Mouse (Mus musculus) limb, embryonic 14.5 days (tissue): ENCODE results near the gene Serping1. TPM values are rescaled to one million over a fixed set of nuclear protein-coding genes. Genes with fewer than 3 reads are reported as not detected.

ENCODE experiments used
- ATAC-seq: fragments of 200-750 bp; cut with Nextera tagmentation; 2 replicates; pipeline ENCODE4 v1.8.0; 2017; ENCODE audit warnings: low read depth, moderate number of reproducible peaks, moderate TSS enrichment; ENCODE audit not compliant: low FRiP score
- DNase-seq: peaks from one replicate; pipeline ENCODE4 v3.0.0-alpha.2; 2015; ENCODE audit warnings: low spot score
- H3K27ac ChIP-seq: fragments of 300-500 bp; sonication (generic); replicated peaks from 2 replicates; pipeline ENCODE4 v1.5.1; 2014; ENCODE audit warnings: low read depth, mild to moderate bottlenecking, low read length, moderate library complexity, mixed read lengths
- H3K27me3 ChIP-seq: fragments of 300-500 bp; sonication (generic); 2 replicates; pipeline ENCODE4 v1.6.1; 2014; ENCODE audit warnings: low read length, mixed read lengths; ENCODE audit not compliant: control insufficient read depth, insufficient read depth
- H3K36me3 ChIP-seq: fragments of 300-500 bp; sonication (generic); 2 replicates; pipeline ENCODE4 v1.6.1; 2014; ENCODE audit warnings: mild to moderate bottlenecking, low read length, moderate library complexity, mixed read lengths; ENCODE audit not compliant: control insufficient read depth, insufficient read depth
- H3K4me1 ChIP-seq: fragments of 300-500 bp; sonication (generic); 2 replicates; pipeline ENCODE4 v1.6.1; 2014; ENCODE audit warnings: antibody characterized with exemption, low read length, mixed read lengths; ENCODE audit not compliant: control insufficient read depth, insufficient read depth
- H3K4me2 ChIP-seq: fragments of 300-500 bp; sonication (generic); replicated peaks from 2 replicates; pipeline ENCODE4 v1.6.1; 2014; ENCODE audit warnings: low read depth, mild to moderate bottlenecking, low read length, moderate library complexity; ENCODE audit not compliant: severe bottlenecking
- H3K4me3 ChIP-seq: fragments of 300-500 bp; sonication (generic); replicated peaks from 2 replicates; pipeline ENCODE4 v1.5.1; 2014; ENCODE audit warnings: low read length
- H3K9ac ChIP-seq: fragments of 300-500 bp; sonication (generic); 2 replicates; pipeline ENCODE4 v1.6.1; 2014; ENCODE audit warnings: mild to moderate bottlenecking, low read depth, low read length, moderate library complexity; ENCODE audit not compliant: severe bottlenecking
- H3K9me3 ChIP-seq: fragments of 300-500 bp; sonication (generic); 2 replicates; pipeline ENCODE4 v1.6.1; 2016; ENCODE audit warnings: low read length; ENCODE audit not compliant: control insufficient read depth
- POLR2A ChIP-seq: fragments of 200-500 bp; IDR thresholded peaks from 2 replicates; pipeline ENCODE4 v1.8.0; 2012; ENCODE audit warnings: inconsistent platforms, mild to moderate bottlenecking, moderate library complexity, borderline replicate concordance; ENCODE audit not compliant: insufficient read depth, insufficient read length; ENCODE audit errors: extremely low read depth
- WGBS: fragments of 180-500 bp; shearing (Covaris S2); extraction: QIAGEN DNeasy Blood & Tissue Kit; methylation state at CpG from one replicate; pipeline ENCODE4 v1.1.7; 2014; 5-methylcytosine and 5-hydroxymethylcytosine counted together
- polyA plus RNA-seq, 2 experiments: library from polyadenylated mRNA; depleted of rRNA in 1 of 2; stranded (reverse) in 1 of 2; unstranded in 1 of 2; fragments of >200 nt; fragmentation: Nextera tagmentation in 1 of 2; extraction: Ambion mirVana in 1 of 2; gene quantifications; 2 replicates each; pipeline versions ENCODE4 v1.2.1 to v1.2.3; 2012 to 2014

The Serping1 gene
- polyA plus RNA-seq, 2 experiments: 38.9 to 44.1 TPM

GRCm38 (mm10) chr2:84783315-84783714 lies 8.1 kb upstream of the Serping1 start:
- Histone ChIP-seq H3K27ac (no peak overlapping the region), H3K4me1 (no peaks in the 10 kb centered on the region), H3K4me3 (no peak overlapping the region), H3K36me3 (no peaks in the 10 kb centered on the region), H3K9ac (no peak overlapping the region), H3K9me3 (no peaks in the 10 kb centered on the region), H3K4me2 (no peak overlapping the region), H3K27me3 (no peaks in the 10 kb centered on the region)
- 75% methylated on average over 1 of the region's 1 CpGs for WGBS
- no peak for TF ChIP-seq POLR2A
- DNase-seq (no peak), ATAC-seq (no peak)

DNA sequence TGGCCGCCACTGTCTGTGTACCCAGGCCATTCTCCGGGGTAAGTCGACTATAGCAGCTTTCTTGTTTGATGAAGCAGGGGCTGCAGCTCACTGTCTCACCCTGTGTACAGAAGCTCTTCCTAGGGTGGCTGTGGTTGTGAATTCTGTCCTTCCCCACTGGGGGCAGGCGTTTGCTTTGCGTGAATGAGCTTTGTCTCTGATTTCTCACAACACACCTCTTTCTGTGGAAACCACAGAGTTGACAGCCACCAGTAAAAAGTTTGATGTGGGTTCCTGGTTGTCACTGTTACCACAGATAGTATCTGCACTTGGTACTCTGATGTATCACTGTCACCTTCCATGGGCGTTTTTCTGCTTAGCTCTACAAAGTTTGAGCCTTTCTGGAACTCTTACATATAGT lies 4.0 kb upstream of the Serping1 start:
- ATAC-seq: no peak
- Histone ChIP-seq H3K27ac (no peak overlapping the region), H3K4me3 (no peak overlapping the region), H3K4me1 (peaks cover 5% of the 10 kb centered on the region; the same call in 1 of the 2 replicates), H3K27me3 (no peaks in the 10 kb centered on the region), H3K4me2 (no peak overlapping the region), H3K9me3 (no peaks in the 10 kb centered on the region), H3K9ac (no peak overlapping the region), H3K36me3 (no peaks in the 10 kb centered on the region)
- DNase-seq: no peak
- WGBS: 60% methylated on average over 6 of the region's 6 CpGs
- no peak for TF ChIP-seq POLR2A

- ATAC-seq: no peak
- Histone ChIP-seq H3K27me3 (no peaks in the 10 kb centered on the region), H3K4me2 (no peak overlapping the region), H3K27ac (no peak overlapping the region), H3K4me1 (peaks cover 7% of the 10 kb centered on the region; the same call in 1 of the 2 replicates), H3K4me3 (no peak overlapping the region), H3K9me3 (no peaks in the 10 kb centered on the region), H3K9ac (no peak overlapping the region), H3K36me3 (no peaks in the 10 kb centered on the region)
- DNase-seq: no peak
- 56% methylated on average over 3 of the region's 3 CpGs for WGBS
- TF ChIP-seq POLR2A: no peak
Observed at GRCm38 (mm10) chr2:84777706-84778105, 2.5 kb upstream of the Serping1 start.

DNA sequence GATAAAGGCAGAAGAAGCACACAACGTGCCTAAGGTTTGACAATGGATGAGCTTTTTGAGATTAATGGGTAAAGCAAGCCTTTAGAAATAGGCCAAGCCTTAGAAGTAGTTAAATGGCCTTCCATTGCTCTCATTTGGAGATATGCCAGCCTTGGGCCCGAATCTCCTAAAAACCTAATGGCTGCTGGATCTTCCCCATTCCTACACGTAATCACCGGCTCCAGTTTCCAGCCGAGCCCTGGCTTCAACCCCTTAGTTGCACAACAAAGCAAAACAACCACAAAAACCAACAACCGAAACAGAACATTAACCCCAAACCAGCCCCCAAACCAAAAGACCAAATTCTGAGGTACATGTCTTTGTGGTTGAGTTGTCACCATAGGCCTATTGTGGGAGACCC lies 421 bp upstream of the Serping1 start:
- no peak overlapping the region for H3K4me3 ChIP-seq
- no peak overlapping the region for H3K27ac ChIP-seq
- WGBS: 87% methylated on average over 6 of the region's 6 CpGs
- no peaks in the 10 kb centered on the region for H3K27me3 ChIP-seq
- no peak overlapping the region for H3K9ac ChIP-seq
- no peak for TF ChIP-seq POLR2A
- no peak for DNase-seq
- no peaks in the 10 kb centered on the region for H3K9me3 ChIP-seq
- no peaks in the 10 kb centered on the region for H3K36me3 ChIP-seq
- H3K4me2 ChIP-seq: no peak overlapping the region
- ATAC-seq: no peak
- peaks cover 7% of the 10 kb centered on the region; the same call in 1 of the 2 replicates for H3K4me1 ChIP-seq

DNA sequence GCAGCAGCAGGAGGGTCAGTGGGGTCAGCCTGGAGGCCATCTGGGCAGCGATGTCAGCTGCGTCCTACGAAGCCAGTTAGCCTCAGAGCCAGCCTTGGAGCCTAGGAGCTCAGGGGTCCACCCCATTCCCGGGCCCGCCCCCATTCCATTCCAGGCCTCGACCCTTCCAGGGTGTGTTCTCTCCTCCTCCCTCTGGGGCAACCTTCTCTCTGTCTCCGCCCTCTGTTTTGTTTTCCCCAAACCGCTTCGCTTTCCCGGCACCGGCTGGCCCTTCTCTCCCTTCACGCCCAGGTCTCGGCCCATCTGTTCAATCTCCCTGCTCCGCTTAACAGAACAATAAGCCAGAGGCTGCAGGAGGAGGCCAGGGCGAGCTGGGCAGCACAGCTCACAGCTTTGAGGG lies 493 bp downstream of the Serping1 start:
- H3K4me1 ChIP-seq: peaks cover 7% of the 10 kb centered on the region; the same call in 1 of the 2 replicates
- TF ChIP-seq POLR2A: no peak
- peak overlapping the region; percentile 32 for H3K4me3 ChIP-seq
- peak overlapping the region; percentile 53 for H3K4me2 ChIP-seq
- DNase-seq: peak; percentile 65
- no peaks in the 10 kb centered on the region for H3K27me3 ChIP-seq
- H3K9ac ChIP-seq: peak overlapping the region; percentile 56
- peak; percentile 91 for ATAC-seq
- H3K27ac ChIP-seq: 0 out of 2 replicates have a peak overlapping the region, but pooled peaks have one; percentile 38
- no peaks in the 10 kb centered on the region for H3K36me3 ChIP-seq
- no peaks in the 10 kb centered on the region for H3K9me3 ChIP-seq
- WGBS: 1% methylated on average over 13 of the region's 15 CpGs

DNA sequence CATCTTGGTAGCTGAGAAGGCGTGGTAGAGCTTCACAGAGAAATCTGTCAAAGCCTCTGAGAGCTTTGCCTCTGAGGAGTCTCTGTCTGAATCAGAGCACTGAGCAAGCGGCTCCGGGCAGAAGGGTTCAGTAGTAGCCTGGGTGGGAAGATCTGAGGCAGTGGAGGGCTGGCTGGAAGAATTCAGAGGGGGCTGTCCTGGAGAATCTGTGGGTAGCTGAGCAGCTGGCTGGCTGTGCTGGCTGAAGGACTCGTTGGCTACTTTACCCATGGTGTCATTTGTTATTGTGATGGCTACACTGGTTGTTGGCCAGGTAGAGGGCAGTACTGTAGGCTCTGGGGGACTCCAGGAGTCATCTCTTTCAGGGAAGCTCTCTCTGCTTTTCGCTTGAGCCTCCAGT lies 2.0 kb downstream of the Serping1 start:
- H3K4me1 ChIP-seq: peaks cover 7% of the 10 kb centered on the region; the same call in 1 of the 2 replicates
- no peak overlapping the region for H3K27ac ChIP-seq
- no peak for ATAC-seq
- H3K36me3 ChIP-seq: no peaks in the 10 kb centered on the region
- WGBS: 78% methylated on average over 5 of the region's 5 CpGs
- H3K4me2 ChIP-seq: no peak overlapping the region
- no peaks in the 10 kb centered on the region for H3K9me3 ChIP-seq
- DNase-seq: no peak
- H3K4me3 ChIP-seq: no peak overlapping the region
- TF ChIP-seq POLR2A: no peak
- no peak overlapping the region for H3K9ac ChIP-seq
- no peaks in the 10 kb centered on the region for H3K27me3 ChIP-seq
